Mouse (Mus musculus): ENCODE data around the gene Ldb1.

- TF ChIP-seq CTCF (IDR thresholded peaks at IDR 0.05; ENCODE audit: borderline replicate concordance, control insufficient read depth, extremely low read depth, insufficient read depth, low read length, poor library complexity) (no peak), POLR2A (IDR thresholded peaks at IDR 0.05; ENCODE audit: control insufficient read depth, extremely low read depth, insufficient read depth, low read length, poor library complexity) (no peak)
These were observed 13.2 kb downstream of the Ldb1 start for GRCm38 (mm10) chr19:46031689-46032432.

Measured in thymus, adult 2 months (tissue).